Mouse (Mus musculus) forebrain, embryonic 11.5 days (tissue): Measurements from ENCODE around the gene Olfr1033. TPM values are rescaled to one million over a fixed set of nuclear protein-coding genes. Genes with fewer than 3 reads are reported as not detected.
"Not testable (repeated sequence)": the region's sequence is repeated elsewhere in the genome, so short reads cannot be mapped to it uniquely, and the experiment has no call there.

ENCODE experiments used
- ATAC-seq: fragments of 200-750 bp; cut with Nextera tagmentation; replicated peaks from 2 replicates; pipeline ENCODE4 v1.8.0; 2017; ENCODE audit warnings: moderate TSS enrichment; ENCODE audit not compliant: low FRiP score
- DNase-seq: peaks from one replicate; pipeline ENCODE4 v3.0.0-alpha.2; 2017; ENCODE audit warnings: low spot score
- H3K27ac ChIP-seq: fragments of 300-500 bp; sonication (generic); 2 replicates; pipeline ENCODE4 v1.5.1; 2014; ENCODE audit warnings: low read depth, low read length
- H3K27me3 ChIP-seq: fragments of 300-500 bp; sonication (generic); 2 replicates; pipeline ENCODE4 v1.6.1; 2014; ENCODE audit warnings: mild to moderate bottlenecking, low read length, mixed read lengths; ENCODE audit not compliant: control insufficient read depth, insufficient read depth
- H3K36me3 ChIP-seq: fragments of 300-500 bp; sonication (generic); 2 replicates; pipeline ENCODE4 v1.6.1; 2014; ENCODE audit warnings: mild to moderate bottlenecking, low read length, moderate library complexity, mixed read lengths; ENCODE audit not compliant: control insufficient read depth, insufficient read depth
- H3K4me1 ChIP-seq: fragments of 300-500 bp; sonication (generic); replicated peaks from 2 replicates; pipeline ENCODE4 v1.6.1; 2014; ENCODE audit warnings: low read length, mixed read lengths; ENCODE audit not compliant: control insufficient read depth, insufficient read depth
- H3K4me2 ChIP-seq: fragments of 300-500 bp; sonication (generic); 2 replicates; pipeline ENCODE4 v1.6.1; 2014; ENCODE audit warnings: low read depth, mild to moderate bottlenecking, low read length, moderate library complexity, mixed read lengths; ENCODE audit not compliant: severe bottlenecking
- H3K4me3 ChIP-seq: fragments of 300-500 bp; sonication (generic); 2 replicates; pipeline ENCODE4 v1.5.1; 2014; ENCODE audit warnings: low read depth, low read length
- H3K9ac ChIP-seq: fragments of 300-500 bp; sonication (generic); 2 replicates; pipeline ENCODE4 v1.6.1; 2014; ENCODE audit warnings: low read length
- H3K9me3 ChIP-seq: fragments of 300-500 bp; sonication (generic); 2 replicates; pipeline ENCODE4 v1.6.1; 2016; ENCODE audit warnings: low read length, mixed read lengths; ENCODE audit not compliant: control insufficient read depth
- WGBS: fragments of 180-500 bp; shearing (Covaris S2); extraction: QIAGEN DNeasy Blood & Tissue Kit; methylation state at CpG from one replicate; pipeline ENCODE4 v1.1.7; 2014; 5-methylcytosine and 5-hydroxymethylcytosine counted together
- polyA plus RNA-seq: library from polyadenylated mRNA; unstranded; fragments of >200 nt; fragmentation: Nextera tagmentation; extraction: Ambion mirVana; gene quantifications from 2 replicates; pipeline ENCODE4 v1.2.1, GENCODE M21; 2014

The Olfr1033 gene
- polyA plus RNA-seq: not detected in 2 replicates

GRCm38 (mm10) chr2:86020406-86020805 lies at the start of gene Olfr1033:
TSS of gene Olfr1033 (plus strand) at chr2:86020633.
- ATAC-seq, DNase-seq, H3K9me3 ChIP-seq, H3K27ac ChIP-seq, H3K4me1 ChIP-seq, H3K9ac ChIP-seq, H3K27me3 ChIP-seq, H3K36me3 ChIP-seq: not testable (repeated sequence)
- Histone ChIP-seq H3K4me3 (0 out of 2 replicates have a peak within 1 kb of the TSS, but pooled peaks have one; percentile 5), H3K4me2 (peak within 1 kb of the TSS; percentile 34; the same call in 1 of the 2 replicates)
- 6% methylated on average over 11 of the region's 11 CpGs for WGBS

DNA sequence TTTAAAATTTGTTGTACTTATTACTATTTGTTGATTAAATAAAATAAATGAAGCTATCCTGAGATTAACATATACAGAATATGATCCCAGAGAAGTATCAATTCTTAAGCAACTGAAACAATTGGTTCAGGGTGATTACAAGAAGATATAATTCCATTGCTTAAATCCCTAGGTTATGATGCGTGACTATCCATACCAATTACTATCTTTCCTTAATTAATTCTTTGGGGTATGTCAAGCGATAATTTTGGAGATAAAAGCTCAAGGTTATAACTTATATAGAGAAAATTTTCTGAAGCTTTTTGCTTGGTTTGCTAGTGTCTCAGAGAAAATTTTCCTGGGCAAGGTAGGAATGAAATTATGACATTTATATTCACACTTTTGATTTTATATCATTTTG lies 46.8 kb upstream of the Olfr1033 start, which contains the start of gene Olfr1029:
Gene Olfr1029 (plus strand): TSS at position 301 of the 400 bp plus-strand sequence.
- H3K27me3 ChIP-seq: no peaks in the 10 kb centered on the region
- no peak within 1 kb of the TSS for H3K9ac ChIP-seq
- no peaks in the 10 kb centered on the region for H3K9me3 ChIP-seq
- H3K4me1 ChIP-seq: no peaks in the 10 kb centered on the region
- WGBS: 81% methylated on average over 2 of the region's 2 CpGs
- H3K27ac ChIP-seq: no peak within 1 kb of the TSS
- ATAC-seq (no peak), DNase-seq (no peak)
- H3K4me3 ChIP-seq: no peak within 1 kb of the TSS
- no peak within 1 kb of the TSS for H3K4me2 ChIP-seq
- H3K36me3 ChIP-seq: no peaks in the 10 kb centered on the region

- Histone ChIP-seq H3K4me3 (no peak within 1 kb of the TSS), H3K4me2 (no peak within 1 kb of the TSS), H3K9ac (no peak within 1 kb of the TSS), H3K9me3 (no peaks in the 10 kb centered on the region), H3K27me3 (no peaks in the 10 kb centered on the region), H3K27ac (no peak within 1 kb of the TSS), H3K36me3 (no peaks in the 10 kb centered on the region), H3K4me1 (no peaks in the 10 kb centered on the region)
- no peak for ATAC-seq
- 83% methylated on average over 1 of the region's 1 CpGs for WGBS
- no peak for DNase-seq
These were observed 41.5 kb upstream of the Olfr1033 start, which contains the start of gene Olfr1030 for GRCm38 (mm10) chr2:85978976-85979375. TSS of gene Olfr1030 (plus strand) at chr2:85979276.

GRCm38 (mm10) chr2:85990004-85990403 lies 30.4 kb upstream of the Olfr1033 start, which contains the start of gene Olfr1031:
TSS of gene Olfr1031 (plus strand) at chr2:85990304.
- DNase-seq (no peak), ATAC-seq (no peak)
- Histone ChIP-seq H3K27me3 (no peaks in the 10 kb centered on the region), H3K27ac (no peak within 1 kb of the TSS), H3K4me3 (no peak within 1 kb of the TSS), H3K9ac (no peak within 1 kb of the TSS), H3K4me1 (no peaks in the 10 kb centered on the region), H3K36me3 (no peaks in the 10 kb centered on the region), H3K9me3 (no peaks in the 10 kb centered on the region), H3K4me2 (no peak within 1 kb of the TSS)
- 69% methylated on average over 3 of the region's 3 CpGs for WGBS

DNA sequence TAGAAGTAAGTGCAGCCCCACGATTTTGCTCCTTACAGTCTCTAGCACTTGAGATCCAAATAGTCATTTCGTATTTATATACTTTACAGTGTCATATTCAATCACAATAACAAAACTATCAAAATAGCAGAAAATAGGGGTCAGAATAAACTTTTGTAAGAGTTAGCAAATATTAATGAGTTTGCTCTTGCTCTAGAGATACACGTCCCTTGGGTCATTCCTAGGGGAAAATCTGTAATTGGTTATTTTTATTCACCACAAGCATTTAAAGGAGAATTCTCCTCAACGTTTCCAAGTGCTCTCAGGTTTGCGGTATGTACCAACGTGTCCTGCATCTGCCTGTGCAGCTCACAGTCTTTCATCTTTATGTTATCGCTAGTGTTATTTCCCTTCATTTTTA lies 15.2 kb upstream of the Olfr1033 start, which contains the start of gene Olfr1032:
Gene Olfr1032 (plus strand): TSS at position 301 of the 400 bp plus-strand sequence.
- no peaks in the 10 kb centered on the region for H3K4me1 ChIP-seq
- DNase-seq: no peak
- no peak within 1 kb of the TSS for H3K27ac ChIP-seq
- H3K27me3 ChIP-seq: no peaks in the 10 kb centered on the region
- no peaks in the 10 kb centered on the region for H3K36me3 ChIP-seq
- no peak within 1 kb of the TSS for H3K9ac ChIP-seq
- H3K4me2 ChIP-seq: no peak within 1 kb of the TSS
- H3K9me3 ChIP-seq: no peaks in the 10 kb centered on the region
- 82% methylated on average over 7 of the region's 7 CpGs for WGBS
- H3K4me3 ChIP-seq: no peak within 1 kb of the TSS
- no peak for ATAC-seq

GRCm38 (mm10) chr2:86021518-86021917 lies 1.1 kb downstream of the Olfr1033 start:
- WGBS: 84% methylated on average over 3 of the region's 9 CpGs

DNA sequence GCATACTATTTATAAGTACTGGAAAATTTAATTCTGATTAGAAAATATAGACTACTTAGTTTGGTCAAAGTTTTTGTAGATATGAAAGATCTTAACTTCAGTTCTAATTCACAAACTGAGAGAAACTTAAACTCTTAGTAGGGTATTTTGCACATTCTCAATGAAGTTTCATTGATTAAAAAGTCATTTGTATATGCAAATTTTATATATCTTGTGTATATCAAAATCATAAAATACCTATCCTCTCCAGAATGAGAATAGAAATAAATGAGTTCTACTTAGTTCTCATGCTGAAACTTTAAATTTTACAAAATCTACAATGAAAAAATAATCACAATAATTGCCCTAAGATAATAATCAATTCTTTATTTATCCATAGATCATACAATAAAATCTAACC lies 25.1 kb downstream of the Olfr1033 start, which contains the start of gene Olfr1034:
Gene Olfr1034 (plus strand): TSS at position 301 of the 400 bp plus-strand sequence.
- DNase-seq (no peak), ATAC-seq (no peak)
- Histone ChIP-seq H3K9me3 (no peaks in the 10 kb centered on the region), H3K27ac (no peak within 1 kb of the TSS), H3K4me2 (no peak within 1 kb of the TSS), H3K36me3 (no peaks in the 10 kb centered on the region), H3K27me3 (no peaks in the 10 kb centered on the region), H3K4me1 (no peaks in the 10 kb centered on the region), H3K9ac (no peak within 1 kb of the TSS), H3K4me3 (no peak within 1 kb of the TSS)

More at GRCm38 (mm10) chr2:86021518-86021917, 1.1 kb downstream of the Olfr1033 start:
- not testable (repeated sequence) for ATAC-seq, H3K4me2 ChIP-seq, H3K9ac ChIP-seq, H3K4me1 ChIP-seq, H3K36me3 ChIP-seq, H3K4me3 ChIP-seq, H3K27ac ChIP-seq, H3K27me3 ChIP-seq, H3K9me3 ChIP-seq, DNase-seq

- not testable (repeated sequence) for DNase-seq
These were observed 30.3 kb downstream of the Olfr1033 start for GRCm38 (mm10) chr2:86050777-86051176.

DNA sequence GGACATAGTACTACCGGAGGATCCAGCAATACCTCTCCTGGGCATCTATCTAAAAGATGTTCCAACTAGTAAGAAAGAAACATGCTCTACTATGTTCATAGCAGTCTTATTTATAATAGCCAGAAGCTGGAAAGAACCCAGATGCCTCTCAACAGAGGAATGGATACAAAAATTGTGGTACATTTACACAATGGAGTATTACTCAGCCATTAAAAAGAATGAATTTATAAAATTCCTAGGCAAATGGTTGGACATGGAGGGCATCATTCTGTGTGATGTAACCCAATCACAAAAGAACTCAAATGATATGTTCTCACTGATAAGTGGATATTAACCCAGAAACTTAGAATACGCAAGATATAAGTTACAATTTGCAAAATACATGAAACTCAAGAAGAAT lies 43.3 kb downstream of the Olfr1033 start:
- not testable (repeated sequence) for H3K4me1 ChIP-seq, H3K9me3 ChIP-seq, H3K4me2 ChIP-seq, H3K27ac ChIP-seq, DNase-seq, H3K36me3 ChIP-seq, H3K27me3 ChIP-seq, ATAC-seq, H3K9ac ChIP-seq, H3K4me3 ChIP-seq
- 94% methylated on average over 2 of the region's 2 CpGs for WGBS

More at GRCm38 (mm10) chr2:86050777-86051176, 30.3 kb downstream of the Olfr1033 start:
- H3K9ac ChIP-seq, H3K9me3 ChIP-seq, H3K4me1 ChIP-seq, ATAC-seq, H3K27ac ChIP-seq, H3K4me2 ChIP-seq, H3K27me3 ChIP-seq, H3K4me3 ChIP-seq, H3K36me3 ChIP-seq: not testable (repeated sequence)
